Mouse (Mus musculus) olfactory bulb, adult 2 months (tissue): ENCODE measurements at regions not wholly inside any gene's neighbourhood (a gene's known extent, or its start where the extent isn't known, plus 50 kb on each side); places are given as distances from the start of the nearest gene placed in this dataset.

ENCODE experiments used
- H3K27ac ChIP-seq: fragments of 200-500 bp; 2 replicates; pipeline ENCODE4 v1.5.1; 2012; ENCODE audit warnings: low read depth, low read length; ENCODE audit not compliant: insufficient read depth
- H3K4me1 ChIP-seq: fragments of 200-500 bp; 2 replicates; pipeline ENCODE4 v1.6.1; 2012; ENCODE audit warnings: low read length; ENCODE audit not compliant: control insufficient read depth, insufficient read depth
- H3K4me3 ChIP-seq: fragments of 200-500 bp; 2 replicates; pipeline ENCODE4 v1.5.1; 2012; ENCODE audit warnings: mild to moderate bottlenecking, low read depth, low read length, moderate library complexity; ENCODE audit not compliant: insufficient read depth
- CTCF ChIP-seq: fragments of 200-500 bp; IDR thresholded peaks from 2 replicates; pipeline ENCODE4 v1.5.1; 2012; ENCODE audit warnings: low read depth, mild to moderate bottlenecking, low read length, moderate library complexity; ENCODE audit not compliant: insufficient read depth
- POLR2A ChIP-seq: fragments of 200-500 bp; IDR thresholded peaks from 2 replicates; pipeline ENCODE4 v1.6.1; 2012; ENCODE audit warnings: mild to moderate bottlenecking, low read depth, low read length, moderate library complexity; ENCODE audit not compliant: insufficient read depth
- WGBS: fragments of 180-500 bp; shearing (Covaris S2); methylation state at CpG from one replicate; pipeline ENCODE4 v1.1.7; 2018; 5-methylcytosine and 5-hydroxymethylcytosine counted together

- WGBS = 83% methylated on average over 4 of the region's 4 CpGs
- H3K4me1 ChIP-seq = 0 out of 2 replicates have a peak, but pooled peaks cover 5% of the 10 kb centered on the region
- H3K4me3 ChIP-seq = no peak overlapping the region
- H3K27ac ChIP-seq = no peak overlapping the region
- TF ChIP-seq POLR2A = no peak
- no peak for TF ChIP-seq CTCF
Measured at GRCm38 (mm10) chr12:51009644-51010043, 338.2 kb upstream of the G2e3 start.

GRCm38 (mm10) chr12:51001722-51002592 is 345.9 kb upstream of the G2e3 start:
- Histone ChIP-seq H3K4me3 (no peak overlapping the region), H3K27ac (no peak overlapping the region; the same call in 1 of the 2 replicates)
- TF ChIP-seq POLR2A = no peak

DNA sequence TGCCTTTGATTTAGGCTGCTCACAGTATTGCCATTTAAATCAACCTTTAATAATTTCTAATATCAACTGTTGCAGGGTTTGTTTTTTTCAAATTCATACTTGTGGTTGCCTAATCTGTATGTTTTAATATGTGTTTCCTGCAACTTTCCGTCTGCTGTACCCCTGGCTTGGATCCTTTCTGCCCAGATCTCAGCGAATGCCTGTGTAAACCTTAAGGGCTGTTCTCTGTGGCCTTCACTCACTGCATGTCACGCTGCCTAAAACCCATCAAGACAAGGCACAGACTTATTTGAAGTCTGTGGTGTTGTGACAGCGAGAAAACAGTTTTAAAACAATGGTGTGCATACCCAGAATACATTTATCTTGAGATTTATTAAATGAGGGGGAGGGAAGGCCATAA is 346.8 kb upstream of the G2e3 start:
- H3K27ac ChIP-seq = no peak overlapping the region
- TF ChIP-seq POLR2A = no peak
- TF ChIP-seq CTCF = no peak
- 66% methylated on average over 4 of the region's 4 CpGs for WGBS
- peaks cover 14% of the 10 kb centered on the region for H3K4me1 ChIP-seq
- no peak overlapping the region for H3K4me3 ChIP-seq

More at GRCm38 (mm10) chr12:51001722-51002592, 345.9 kb upstream of the G2e3 start:
- H3K4me1 ChIP-seq = peaks cover 14% of the 10 kb centered on the region
- 34% methylated on average over 12 of the region's 12 CpGs for WGBS

DNA sequence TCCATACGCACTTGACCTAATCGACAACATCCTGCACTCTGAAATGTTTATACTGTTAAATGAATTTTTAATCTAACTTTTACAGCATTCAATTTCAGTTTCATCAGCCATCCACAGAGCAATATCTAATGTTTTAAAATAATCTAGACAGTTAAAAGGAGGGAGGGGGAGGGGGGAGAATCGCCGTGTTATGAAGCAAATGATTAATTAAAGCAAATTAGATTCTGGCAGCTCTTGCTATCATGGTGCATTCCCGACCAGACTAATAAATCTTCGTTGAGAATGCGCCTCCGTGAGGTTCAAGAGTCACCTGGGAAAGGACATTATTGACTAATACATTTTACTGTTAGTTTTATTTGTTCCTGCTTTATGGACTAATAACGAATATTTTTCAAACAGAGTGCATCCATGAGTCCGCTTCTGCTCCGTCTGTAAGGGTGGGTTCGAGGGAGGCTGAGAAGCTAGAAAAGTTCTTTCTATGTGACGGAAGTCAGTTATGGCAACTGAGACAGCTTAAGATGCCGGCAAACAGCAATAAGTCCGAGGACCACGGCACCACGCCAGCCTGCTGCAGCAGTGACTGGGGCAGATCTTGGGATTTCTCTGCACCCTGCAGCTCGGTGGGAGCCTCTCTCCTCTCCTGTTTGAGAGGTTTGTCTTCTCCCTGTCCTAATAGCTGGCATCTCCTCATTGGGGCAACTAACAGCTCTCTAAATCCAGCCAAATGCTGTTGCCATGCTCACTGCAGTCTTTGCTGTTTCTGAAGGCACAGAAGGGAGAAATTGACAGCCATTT is 347.4 kb upstream of the G2e3 start:
- Histone ChIP-seq H3K4me1 (peaks cover 14% of the 10 kb centered on the region), H3K27ac (peak overlapping the region; percentile 6; the same call in 1 of the 2 replicates), H3K4me3 (no peak overlapping the region)
- WGBS = 51% methylated on average over 18 of the region's 18 CpGs
- TF ChIP-seq POLR2A = no peak
- no peak for TF ChIP-seq CTCF

DNA sequence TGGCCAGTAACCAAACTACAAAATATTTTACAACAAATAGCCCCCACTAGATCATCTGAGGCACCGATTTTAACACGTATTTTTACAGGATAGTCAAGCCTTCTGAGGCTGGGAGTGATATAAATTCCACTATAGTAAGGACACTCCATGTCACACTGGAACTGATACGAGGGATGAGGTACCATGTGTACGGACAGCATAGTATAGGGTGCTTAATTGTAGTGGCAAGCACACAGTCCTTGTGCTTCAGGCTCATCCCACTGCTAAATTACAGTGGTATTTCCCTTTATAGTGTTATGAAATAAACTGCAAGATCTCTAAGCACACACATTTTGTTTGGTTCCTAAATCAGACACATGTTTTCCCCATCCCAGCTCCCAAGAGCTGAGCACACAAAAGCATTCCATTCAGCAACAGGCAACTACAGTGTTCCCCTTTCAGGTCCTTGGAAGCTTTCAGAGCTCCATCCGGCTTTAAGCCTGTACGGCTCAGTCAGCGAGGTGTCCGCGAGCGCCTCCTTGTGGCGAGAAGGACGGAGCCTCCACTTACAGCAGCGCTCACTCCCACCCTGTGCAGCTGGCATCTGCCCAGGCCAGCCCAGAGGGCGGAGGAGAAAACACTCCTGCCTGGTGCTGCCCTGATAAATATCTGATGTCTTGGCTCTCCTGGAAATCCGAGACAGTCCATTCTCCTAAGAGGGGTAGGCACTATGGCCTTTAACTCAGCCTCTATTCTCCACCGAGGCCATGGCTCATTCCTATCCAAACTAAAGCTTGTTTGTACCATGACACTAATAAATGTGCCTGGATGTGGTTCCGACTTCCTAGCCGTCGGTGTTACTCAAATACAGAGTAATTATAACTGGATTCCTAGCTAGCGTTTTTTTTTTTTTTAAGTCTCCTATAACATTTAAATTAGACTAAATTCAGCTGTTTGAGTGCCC is 348.3 kb upstream of the G2e3 start:
- H3K27ac ChIP-seq = no peak overlapping the region
- no peak for TF ChIP-seq POLR2A
- TF ChIP-seq CTCF = peak; percentile 93

GRCm38 (mm10) chr12:50995664-50996063 is 346.8 kb upstream of the Prkd1 start:
- TF ChIP-seq POLR2A (no peak), CTCF (no peak)
- H3K4me3 ChIP-seq = no peak overlapping the region

More for the DNA sequence above, 348.3 kb upstream of the G2e3 start:
- Histone ChIP-seq H3K4me1 (peaks cover 9% of the 10 kb centered on the region), H3K4me3 (no peak overlapping the region)
- 18% methylated on average over 20 of the region's 20 CpGs for WGBS

GRCm38 (mm10) chr12:50989561-50990325 is 340.8 kb upstream of the Prkd1 start:
- Histone ChIP-seq H3K27ac (no peak overlapping the region), H3K4me1 (no peaks in the 10 kb centered on the region), H3K4me3 (no peak overlapping the region)
- 45% methylated on average over 12 of the region's 12 CpGs for WGBS
- no peak for TF ChIP-seq POLR2A
- TF ChIP-seq CTCF = no peak

More at GRCm38 (mm10) chr12:50995664-50996063, 346.8 kb upstream of the Prkd1 start:
- H3K4me1 ChIP-seq = peaks cover 5% of the 10 kb centered on the region
- 90% methylated on average over 1 of the region's 1 CpGs for WGBS
- H3K27ac ChIP-seq = no peak overlapping the region

DNA sequence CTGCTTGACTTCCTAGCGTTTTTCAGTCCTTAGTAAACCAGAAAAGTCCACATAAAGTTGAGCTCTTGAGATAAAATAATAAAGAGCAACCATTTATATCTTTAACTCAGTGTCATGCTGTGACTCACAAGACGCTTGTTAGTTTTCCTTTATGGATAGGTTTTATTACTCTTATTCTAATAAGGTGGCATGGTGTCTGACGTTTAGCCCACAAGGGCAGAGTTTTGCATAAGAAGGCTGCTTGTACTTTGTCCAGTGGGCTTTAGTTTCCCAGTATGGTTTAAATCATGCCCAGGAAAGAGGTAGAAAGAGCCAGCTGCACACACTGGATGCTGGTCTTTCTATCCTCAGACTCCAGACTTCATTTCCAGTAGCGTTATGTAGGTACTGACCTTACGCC is 332.4 kb upstream of the Prkd1 start:
- Histone ChIP-seq H3K27ac (no peak overlapping the region), H3K4me3 (no peak overlapping the region), H3K4me1 (no peaks in the 10 kb centered on the region)
- no peak for TF ChIP-seq POLR2A
- TF ChIP-seq CTCF = no peak
- WGBS = 94% methylated on average over 5 of the region's 5 CpGs
